Mouse (Mus musculus) left cerebral cortex, postnatal 36 days (tissue): ENCODE data around the gene Ctsd. TPM values are rescaled to one million over a fixed set of nuclear protein-coding genes. Genes with fewer than 3 reads are reported as not detected.
"Not testable (repeated sequence)": the region's sequence is repeated elsewhere in the genome, so short reads cannot be mapped to it uniquely, and the experiment has no call there.

Source experiments
- DNase-seq, 2 experiments: peaks; one replicate each; pipeline ENCODE4 v3.0.0; 2021 to 2022; ENCODE audit warnings: low spot score in 2 of 2, mixed read lengths in 1 of 2
- intact Hi-C: fragments of 180-260 bp; cut with DNase I; formaldehyde crosslinking; loops from one replicate; pipeline ENCODE4 v1.15.1; 2025
- total RNA-seq, 2 experiments: library from RNA; stranded (reverse); gene quantifications; 2 replicates each; pipeline ENCODE4 v1.2.3; 2021

Gene Ctsd
- total RNA-seq, 2 experiments from 2014 or later, result 297 to 348 TPM

GRCm38 (mm10) chr7:142347542-142347941 is 40.3 kb downstream of the Ctsd start:
- no peak for DNase-seq
- intact Hi-C loops, result no loop called here

- no peak for DNase-seq
- intact Hi-C loops, result no loop called here
These were observed 45.6 kb downstream of the Ctsd start for GRCm38 (mm10) chr7:142342247-142342640.

- intact Hi-C loops, result no loop called here
- DNase-seq, result no peak
These were observed 46.1 kb downstream of the Ctsd start for GRCm38 (mm10) chr7:142341564-142342246.

- intact Hi-C loops, result no loop called here
- no peak for DNase-seq
These were observed 47.4 kb downstream of the Ctsd start for GRCm38 (mm10) chr7:142340269-142340970.

- intact Hi-C loops, result no loop called here
- no peak for DNase-seq
These were observed 52.7 kb downstream of the Ctsd start for GRCm38 (mm10) chr7:142335151-142335550.

GRCm38 (mm10) chr7:142334246-142334645 is 53.6 kb downstream of the Ctsd start:
- intact Hi-C loops, result loop anchor here (1.0 to 5.0 kb wide), 4 partner anchors 101 to 338 kb away; partner anchors contain the start of gene Tnnt3
- DNase-seq, result peak; percentile 72 to 81

- DNase-seq, result not testable (repeated sequence)
- intact Hi-C loops, result loop anchor here (5.0 kb wide), 2 partner anchors 165 to 340 kb away; partner anchors contain the start of gene Tnnt3
These were observed 55.1 kb downstream of the Ctsd start for GRCm38 (mm10) chr7:142332741-142333140.

- DNase-seq, result no peak
These were observed 56.6 kb downstream of the Ctsd start for GRCm38 (mm10) chr7:142331281-142331680.

GRCm38 (mm10) chr7:142330271-142330724 is 57.5 kb downstream of the Ctsd start:
- no peak for DNase-seq
- intact Hi-C loops, result loop anchor here (5.0 kb wide), 2 partner anchors 167 to 342 kb away; partner anchors contain the start of gene Tnnt3

More at GRCm38 (mm10) chr7:142331281-142331680, 56.6 kb downstream of the Ctsd start:
- intact Hi-C loops, result loop anchor here (5.0 kb wide), 2 partner anchors 166 to 341 kb away; partner anchors contain the start of gene Tnnt3

GRCm38 (mm10) chr7:142328507-142328906 is 59.3 kb downstream of the Ctsd start:
- intact Hi-C loops, result no loop called here

GRCm38 (mm10) chr7:142326714-142327445 is 61.0 kb downstream of the Ctsd start:
- intact Hi-C loops, result no loop called here
- no peak for DNase-seq

More at GRCm38 (mm10) chr7:142328507-142328906, 59.3 kb downstream of the Ctsd start:
- DNase-seq, result no peak

Other genes starting within 250 kb of the Ctsd start
- not detected for gene Gm45337, start 243.4 kb downstream of the Ctsd start, total RNA-seq
- gene Gm29735, start 230.9 kb downstream of the Ctsd start, total RNA-seq, result not detected
- not detected for gene Gm4553, start 222.3 kb downstream of the Ctsd start, total RNA-seq
- not detected for gene Krtap5-2, start 212.0 kb downstream of the Ctsd start, total RNA-seq
- not detected for gene Gm10153, start 197.6 kb downstream of the Ctsd start, total RNA-seq
- gene Krtap5-3, start 186.7 kb downstream of the Ctsd start, total RNA-seq, result not detected
- gene Gm7579, start 176.2 kb downstream of the Ctsd start, total RNA-seq, result not detected
- not detected for gene Krtap5-5, start 158.1 kb downstream of the Ctsd start, total RNA-seq
- not detected for gene Gm40460, start 147.0 kb downstream of the Ctsd start, total RNA-seq
- not detected for gene Gm2431, start 129.7 kb downstream of the Ctsd start, total RNA-seq
- not detected for gene Gm4559, start 113.7 kb downstream of the Ctsd start, total RNA-seq
- not detected for gene Krtap5-1, start 90.9 kb downstream of the Ctsd start, total RNA-seq
- gene Krtap5-4, start 84.5 kb downstream of the Ctsd start, total RNA-seq, result not detected
- gene Ifitm10, start 14.3 kb downstream of the Ctsd start, total RNA-seq, result 10 to 100 TPM; 30.8 to 33.4 TPM
- gene Gm49369, start 5.4 kb downstream of the Ctsd start, total RNA-seq, result 1 to 10 TPM in 1 of 2 experiments, not detected in 1; 4.6 TPM
- not detected for gene Syt8, start 46.8 kb upstream of the Ctsd start, total RNA-seq
- under 1 TPM in 1 of 2 experiments, not detected in 1; 0.69 TPM for gene Tnni2, start 53.8 kb upstream of the Ctsd start, total RNA-seq
- gene Lsp1, start 72.8 kb upstream of the Ctsd start, total RNA-seq, result 1 to 10 TPM; 8.1 to 8.7 TPM
- gene Tnnt3, start 110.8 kb upstream of the Ctsd start, total RNA-seq, result not detected
- gene Mrpl23, start 144.6 kb upstream of the Ctsd start, total RNA-seq, result 1 to 10 TPM; 2.9 to 6.0 TPM